Mouse (Mus musculus): ENCODE measurements around the gene Ppp2r1b. TPM values are rescaled to one million over a fixed set of nuclear protein-coding genes. Genes with fewer than 3 reads are reported as not detected.

Ppp2r1b gene
- polyA plus RNA-seq (2015; fragmentation: Nextera tagmentation; extraction: Ambion mirVana): 72.2 and 75.3 TPM in 2 replicates

DNA sequence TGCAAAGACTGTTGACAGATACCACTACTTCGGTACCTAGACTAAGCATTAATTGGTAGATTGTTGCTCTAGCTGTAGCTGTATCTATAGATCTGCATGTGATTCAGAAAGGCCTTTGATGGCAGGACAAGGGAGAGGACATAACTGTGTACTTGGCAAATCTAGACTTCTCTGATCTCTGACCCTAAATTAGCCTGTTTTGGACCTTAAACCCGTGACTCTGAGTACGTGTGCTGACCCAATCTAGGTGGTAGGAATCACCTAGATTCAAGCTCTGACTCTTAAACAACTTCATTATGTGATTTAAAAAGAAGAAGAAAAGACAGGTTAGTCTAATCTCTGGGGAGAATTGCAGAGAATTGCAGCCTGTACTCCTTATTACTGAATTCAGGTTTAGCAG lies at the start of gene Ppp2r1b:
Gene Ppp2r1b, plus strand, starts transcription at position 221 of the 400 bp plus-strand sequence.
- Histone ChIP-seq H3K27me3 (no peaks in the 10 kb centered on the region), H3K4me3 (no peak within 1 kb of the TSS), H3K27ac (no peak within 1 kb of the TSS), H3K36me3 (peaks cover 28% of the 10 kb centered on the region), H3K9ac (no peak within 1 kb of the TSS), H3K4me1 (peaks cover 7% of the 10 kb centered on the region), H3K4me2 (no peak within 1 kb of the TSS), H3K9me3 (no peaks in the 10 kb centered on the region)
- 84% methylated on average over 3 of the region's 3 CpGs for WGBS
- no peak for ATAC-seq (ENCODE audit: insufficient number of reproducible peaks, insufficient read depth, low FRiP score, low TSS enrichment, low read depth)

DNA sequence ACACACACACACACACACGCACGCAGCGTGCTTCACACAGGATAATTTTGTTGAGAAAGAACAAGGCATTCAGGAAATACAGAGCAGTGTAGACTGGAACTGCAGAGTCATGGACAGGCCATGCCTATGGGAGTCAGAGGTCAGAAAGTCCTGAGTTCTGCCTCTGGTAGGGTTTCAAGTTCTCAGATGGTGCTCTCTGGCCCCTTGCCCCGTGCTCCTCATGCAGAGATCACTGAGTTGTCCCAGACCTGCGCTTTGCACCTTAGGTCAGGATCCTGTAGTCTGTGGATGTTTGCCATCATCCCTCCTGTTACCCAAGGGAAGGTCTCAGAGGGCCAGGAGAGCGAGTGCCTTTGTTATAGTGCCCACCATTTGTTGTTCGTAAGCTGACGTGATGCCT lies 48.3 kb upstream of the Ppp2r1b start:
- WGBS: 93% methylated on average over 8 of the region's 8 CpGs
- Histone ChIP-seq H3K27me3 (no peaks in the 10 kb centered on the region), H3K27ac (no peak overlapping the region), H3K9ac (no peak overlapping the region), H3K4me3 (no peak overlapping the region), H3K36me3 (peaks cover 69% of the 10 kb centered on the region), H3K4me2 (no peak overlapping the region), H3K9me3 (no peaks in the 10 kb centered on the region), H3K4me1 (no peaks in the 10 kb centered on the region)
- no peak for ATAC-seq (ENCODE audit: insufficient number of reproducible peaks, insufficient read depth, low FRiP score, low TSS enrichment, low read depth)

DNA sequence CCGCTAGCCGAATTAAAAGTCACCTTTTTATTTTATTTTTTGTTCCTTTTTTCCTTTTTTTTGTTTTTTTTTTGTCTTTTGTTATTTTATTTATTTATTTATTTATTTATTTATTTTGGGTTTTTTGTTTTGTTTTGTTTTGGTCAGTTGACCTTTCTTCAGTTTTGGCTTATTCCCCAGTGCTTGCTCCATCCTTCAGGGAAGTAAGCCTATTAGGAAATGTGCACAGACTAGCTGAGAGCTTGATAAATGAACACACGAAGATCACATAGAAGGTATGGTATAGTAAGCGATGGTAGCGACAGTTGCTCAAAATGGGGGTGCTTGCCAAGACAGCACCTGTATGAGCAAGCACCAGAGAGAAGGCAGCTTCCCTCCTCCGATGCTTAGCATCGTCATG lies 47.5 kb upstream of the Ppp2r1b start:
- WGBS: 92% methylated on average over 7 of the region's 7 CpGs
- H3K9me3 ChIP-seq: no peaks in the 10 kb centered on the region
- peaks cover 67% of the 10 kb centered on the region for H3K36me3 ChIP-seq
- H3K27me3 ChIP-seq: no peaks in the 10 kb centered on the region
- H3K4me1 ChIP-seq: no peaks in the 10 kb centered on the region
- H3K4me2 ChIP-seq: no peak overlapping the region
- H3K4me3 ChIP-seq: no peak overlapping the region
- no peak for ATAC-seq (ENCODE audit: insufficient number of reproducible peaks, insufficient read depth, low FRiP score, low TSS enrichment, low read depth)
- no peak overlapping the region for H3K9ac ChIP-seq
- H3K27ac ChIP-seq: no peak overlapping the region

DNA sequence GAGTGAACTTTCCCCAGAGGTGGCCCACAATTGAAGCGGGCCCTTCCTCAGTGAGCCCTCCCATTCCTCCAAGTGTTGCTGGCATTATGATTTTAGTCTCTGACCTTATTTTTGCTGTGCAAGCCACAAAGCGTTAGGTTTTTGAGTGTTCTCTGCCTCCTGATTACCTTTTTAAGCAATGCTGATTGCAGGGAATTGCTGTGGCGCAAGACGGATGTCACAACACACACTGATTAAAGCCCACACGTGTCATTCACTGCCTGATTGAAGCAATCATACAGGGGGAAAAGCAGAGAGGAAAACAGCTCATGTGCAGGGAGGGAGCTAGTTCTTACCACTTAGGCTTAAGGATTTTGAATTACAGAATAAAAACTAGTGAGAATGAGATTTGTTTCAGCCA lies 46.7 kb upstream of the Ppp2r1b start:
- Histone ChIP-seq H3K4me3 (no peak overlapping the region), H3K27ac (no peak overlapping the region), H3K36me3 (peaks cover 72% of the 10 kb centered on the region), H3K4me2 (no peak overlapping the region), H3K9me3 (no peaks in the 10 kb centered on the region), H3K4me1 (no peaks in the 10 kb centered on the region), H3K27me3 (no peaks in the 10 kb centered on the region), H3K9ac (no peak overlapping the region)
- 79% methylated on average over 5 of the region's 5 CpGs for WGBS
- ATAC-seq (ENCODE audit: insufficient number of reproducible peaks, insufficient read depth, low FRiP score, low TSS enrichment, low read depth): no peak

DNA sequence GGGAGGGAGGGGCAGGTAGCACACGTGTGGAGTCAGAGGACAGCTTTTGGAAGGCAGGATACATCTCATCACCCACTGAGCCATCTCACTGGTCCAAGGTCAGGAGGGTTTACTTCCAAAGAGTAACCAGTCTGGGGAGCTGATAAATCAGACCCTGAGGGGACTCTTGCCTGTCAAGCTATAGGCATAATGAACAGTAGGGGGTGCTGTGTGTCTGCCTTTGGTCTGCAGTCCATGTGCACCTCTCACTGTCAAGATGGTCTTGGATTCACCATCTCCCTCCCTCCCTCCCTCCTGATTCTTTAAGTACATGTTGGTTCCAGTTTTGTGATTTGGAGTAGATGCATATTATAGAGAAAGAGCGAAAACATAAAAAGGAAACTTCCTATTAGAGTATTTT lies 44.1 kb upstream of the Ppp2r1b start:
- WGBS: 73% methylated on average over 2 of the region's 2 CpGs
- H3K9ac ChIP-seq: no peak overlapping the region
- no peak overlapping the region for H3K4me2 ChIP-seq
- no peak for ATAC-seq (ENCODE audit: insufficient number of reproducible peaks, insufficient read depth, low FRiP score, low TSS enrichment, low read depth)
- H3K4me3 ChIP-seq: no peak overlapping the region
- no peaks in the 10 kb centered on the region for H3K9me3 ChIP-seq
- no peaks in the 10 kb centered on the region for H3K27me3 ChIP-seq
- no peak overlapping the region for H3K27ac ChIP-seq
- H3K36me3 ChIP-seq: peaks cover 74% of the 10 kb centered on the region
- no peaks in the 10 kb centered on the region for H3K4me1 ChIP-seq

DNA sequence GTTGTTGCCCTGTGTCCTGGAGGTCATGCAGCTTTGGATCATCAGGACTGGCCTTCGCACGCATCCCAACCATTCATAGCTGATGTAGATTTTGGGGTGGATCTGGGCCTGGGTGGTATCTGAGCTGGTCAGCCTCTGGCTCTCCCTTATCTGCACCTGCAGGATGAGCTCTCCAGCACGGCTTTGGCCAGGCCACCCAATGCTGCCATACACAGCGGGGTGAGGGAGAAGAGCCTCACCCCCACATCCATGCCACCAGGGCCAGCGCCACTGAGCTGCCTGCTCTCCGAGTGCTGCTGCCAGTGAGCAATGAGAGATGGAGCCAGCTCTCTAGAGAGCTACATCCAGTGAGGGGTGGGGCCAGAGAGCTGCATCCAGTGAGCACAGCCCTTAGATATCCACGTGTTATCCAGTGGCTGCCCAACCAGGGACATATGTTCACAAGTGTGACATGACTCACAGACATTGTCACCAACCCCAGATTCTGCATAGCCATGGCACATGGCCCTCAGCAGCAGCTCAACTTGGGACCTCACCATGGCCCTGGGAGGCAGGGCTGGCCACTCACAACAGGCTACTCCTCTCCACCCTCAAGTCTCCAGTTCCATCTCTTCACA lies 41.9 kb upstream of the Ppp2r1b start:
- Histone ChIP-seq H3K27me3 (no peaks in the 10 kb centered on the region), H3K4me3 (no peak overlapping the region), H3K36me3 (peaks cover 80% of the 10 kb centered on the region), H3K4me1 (no peaks in the 10 kb centered on the region), H3K4me2 (no peak overlapping the region), H3K27ac (no peak overlapping the region), H3K9me3 (no peaks in the 10 kb centered on the region), H3K9ac (no peak overlapping the region)
- WGBS: 90% methylated on average over 7 of the region's 7 CpGs
- ATAC-seq (ENCODE audit: insufficient number of reproducible peaks, insufficient read depth, low FRiP score, low TSS enrichment, low read depth): no peak

DNA sequence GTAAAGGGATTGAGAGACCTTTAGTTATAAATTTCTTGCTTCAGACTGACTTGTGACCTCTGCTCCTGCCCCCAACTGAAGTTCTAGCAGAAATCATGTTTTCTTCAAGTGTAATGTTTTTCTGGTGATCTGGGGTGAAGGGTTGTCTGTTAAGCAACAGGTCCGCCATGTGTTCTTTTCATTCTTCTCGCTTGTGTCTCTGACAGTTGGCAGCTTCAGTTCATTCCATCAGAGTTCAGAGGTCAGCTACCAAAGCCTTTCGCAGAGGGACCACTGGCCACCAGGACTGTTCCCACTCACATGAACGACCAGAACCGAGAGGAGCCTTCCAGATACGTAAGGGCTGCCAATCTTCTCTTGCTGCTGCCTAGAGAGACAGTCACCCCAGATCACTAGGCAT lies 36.6 kb upstream of the Ppp2r1b start:
- Histone ChIP-seq H3K27ac (no peak overlapping the region), H3K4me2 (no peak overlapping the region), H3K36me3 (peaks cover 81% of the 10 kb centered on the region), H3K9ac (no peak overlapping the region), H3K9me3 (no peaks in the 10 kb centered on the region), H3K4me1 (no peaks in the 10 kb centered on the region), H3K27me3 (no peaks in the 10 kb centered on the region), H3K4me3 (no peak overlapping the region)
- no peak for ATAC-seq (ENCODE audit: insufficient number of reproducible peaks, insufficient read depth, low FRiP score, low TSS enrichment, low read depth)
- WGBS: 89% methylated on average over 6 of the region's 6 CpGs

DNA sequence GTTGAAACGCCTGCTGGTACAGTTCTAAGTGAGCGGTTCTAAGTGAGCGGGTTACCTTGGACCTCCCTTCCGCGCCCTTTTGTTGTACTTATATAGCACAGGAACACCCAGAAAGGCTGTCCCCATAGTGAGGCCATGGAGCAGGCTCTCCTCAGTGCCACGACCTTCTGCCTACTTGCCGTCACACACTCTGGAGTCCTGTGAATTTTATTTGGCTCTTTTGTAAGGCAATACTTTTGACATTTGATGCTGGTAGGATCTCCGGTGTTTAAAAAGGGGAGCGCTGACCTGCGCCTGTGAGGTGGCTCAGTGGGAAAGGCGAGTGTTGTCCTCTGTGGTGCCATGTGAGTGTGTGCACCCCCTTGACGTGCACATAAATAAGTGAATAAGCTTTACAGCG lies 36.0 kb upstream of the Ppp2r1b start:
- Histone ChIP-seq H3K9me3 (no peaks in the 10 kb centered on the region), H3K27me3 (no peaks in the 10 kb centered on the region), H3K36me3 (peaks cover 81% of the 10 kb centered on the region), H3K4me2 (no peak overlapping the region), H3K27ac (no peak overlapping the region), H3K4me3 (no peak overlapping the region), H3K9ac (no peak overlapping the region), H3K4me1 (no peaks in the 10 kb centered on the region)
- no peak for ATAC-seq (ENCODE audit: insufficient number of reproducible peaks, insufficient read depth, low FRiP score, low TSS enrichment, low read depth)
- WGBS: 93% methylated on average over 13 of the region's 13 CpGs

DNA sequence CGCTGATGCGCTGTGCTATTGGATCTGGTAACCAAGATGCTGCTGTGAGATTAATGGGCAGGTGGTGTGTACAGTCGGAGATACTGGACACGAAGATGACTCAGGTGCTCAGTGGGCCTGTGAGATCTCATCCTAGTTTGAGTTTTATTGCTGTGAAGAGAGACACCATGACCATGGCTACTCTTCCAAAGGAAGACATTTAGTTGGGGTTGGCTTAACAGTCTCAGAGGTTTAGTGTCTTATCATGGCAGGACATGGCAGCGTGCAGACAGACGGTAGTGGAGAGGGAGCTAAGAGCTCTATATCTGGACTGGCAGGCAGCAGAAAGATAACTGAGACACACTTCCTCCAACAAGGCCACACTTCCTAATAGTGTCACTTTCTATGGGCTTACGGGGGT lies 33.9 kb upstream of the Ppp2r1b start:
- H3K27ac ChIP-seq: no peak overlapping the region

DNA sequence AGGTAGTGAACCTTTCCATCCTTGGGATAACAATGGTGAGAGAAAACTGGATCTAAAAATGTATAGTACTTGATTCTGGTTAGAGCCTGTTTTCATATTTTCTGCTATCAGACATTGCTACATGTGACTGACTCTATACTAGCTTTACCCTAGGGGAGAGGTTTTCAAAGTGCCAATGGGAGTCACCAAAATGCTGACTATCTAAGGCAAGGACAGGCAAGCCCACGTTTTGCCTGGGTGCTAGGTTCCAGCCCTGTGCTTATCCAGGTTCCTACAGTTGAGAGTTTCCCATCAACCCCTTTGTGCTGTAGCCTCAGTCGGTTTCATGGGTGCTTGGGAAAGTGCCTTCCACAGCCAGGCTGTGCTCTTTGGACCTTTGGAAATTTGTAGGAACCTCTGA lies 33.4 kb upstream of the Ppp2r1b start:
- Histone ChIP-seq H3K27me3 (no peaks in the 10 kb centered on the region), H3K9me3 (no peaks in the 10 kb centered on the region), H3K4me2 (no peak overlapping the region), H3K9ac (no peak overlapping the region), H3K4me1 (no peaks in the 10 kb centered on the region), H3K36me3 (peaks cover 70% of the 10 kb centered on the region), H3K4me3 (no peak overlapping the region), H3K27ac (no peak overlapping the region)
- WGBS: 85% methylated on average over 2 of the region's 2 CpGs
- no peak for ATAC-seq (ENCODE audit: insufficient number of reproducible peaks, insufficient read depth, low FRiP score, low TSS enrichment, low read depth)

More for the DNA sequence above, 33.9 kb upstream of the Ppp2r1b start:
- Histone ChIP-seq H3K27me3 (no peaks in the 10 kb centered on the region), H3K4me1 (no peaks in the 10 kb centered on the region), H3K9ac (no peak overlapping the region), H3K4me2 (no peak overlapping the region), H3K4me3 (no peak overlapping the region), H3K36me3 (peaks cover 71% of the 10 kb centered on the region), H3K9me3 (no peaks in the 10 kb centered on the region)
- no peak for ATAC-seq (ENCODE audit: insufficient number of reproducible peaks, insufficient read depth, low FRiP score, low TSS enrichment, low read depth)
- WGBS: 94% methylated on average over 7 of the region's 7 CpGs

DNA sequence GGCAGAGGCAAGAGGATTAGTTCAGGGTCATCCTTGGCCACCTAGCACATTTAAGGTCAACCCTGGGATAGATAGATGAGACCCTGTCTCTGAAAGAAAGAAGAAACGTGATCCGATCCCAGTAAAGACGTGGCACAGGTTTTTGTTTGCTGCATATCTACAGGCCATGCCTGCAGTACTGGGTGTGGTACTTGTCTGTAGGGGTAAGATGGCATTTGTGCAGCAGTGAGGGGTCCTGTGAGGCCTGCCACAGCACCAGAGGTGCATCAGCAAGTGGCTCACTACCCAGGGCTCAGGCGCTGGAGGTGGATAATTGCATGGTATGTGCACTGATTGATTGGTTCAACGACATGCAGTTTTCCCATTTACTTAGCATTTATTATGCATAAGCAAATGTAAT lies 31.3 kb upstream of the Ppp2r1b start:
- peaks cover 73% of the 10 kb centered on the region for H3K36me3 ChIP-seq
- no peak overlapping the region for H3K27ac ChIP-seq
- no peaks in the 10 kb centered on the region for H3K9me3 ChIP-seq
- H3K9ac ChIP-seq: no peak overlapping the region
- no peak for ATAC-seq (ENCODE audit: insufficient number of reproducible peaks, insufficient read depth, low FRiP score, low TSS enrichment, low read depth)
- WGBS: 92% methylated on average over 5 of the region's 5 CpGs
- no peak overlapping the region for H3K4me2 ChIP-seq
- no peaks in the 10 kb centered on the region for H3K4me1 ChIP-seq
- H3K4me3 ChIP-seq: no peak overlapping the region
- H3K27me3 ChIP-seq: no peaks in the 10 kb centered on the region

DNA sequence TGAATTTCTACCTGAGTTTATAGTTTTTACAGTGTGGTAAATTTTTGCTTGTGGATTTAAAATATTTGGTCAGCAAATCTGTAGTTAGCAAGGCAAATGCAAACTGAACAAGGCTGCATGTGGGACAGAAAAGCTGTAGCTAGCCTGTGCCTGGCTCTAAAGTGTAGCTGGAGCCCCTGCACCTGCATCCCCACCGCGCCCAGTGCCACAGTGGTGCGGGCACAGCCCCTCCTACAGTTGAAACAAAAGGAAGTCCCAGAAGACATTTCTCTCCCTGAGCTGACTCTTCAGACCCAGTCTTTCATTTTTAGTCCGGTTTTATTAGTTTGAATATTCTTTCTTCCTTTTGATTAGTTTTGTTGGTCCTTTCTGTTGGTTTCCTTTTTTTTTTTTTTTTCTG lies 29.4 kb upstream of the Ppp2r1b start:
- no peak for ATAC-seq (ENCODE audit: insufficient number of reproducible peaks, insufficient read depth, low FRiP score, low TSS enrichment, low read depth)

More for the DNA sequence above, 29.4 kb upstream of the Ppp2r1b start:
- no peak overlapping the region for H3K27ac ChIP-seq
- peaks cover 63% of the 10 kb centered on the region for H3K36me3 ChIP-seq
- WGBS: 94% methylated on average over 4 of the region's 4 CpGs
- H3K4me1 ChIP-seq: no peaks in the 10 kb centered on the region
- no peak overlapping the region for H3K4me2 ChIP-seq
- no peak overlapping the region for H3K9ac ChIP-seq
- H3K9me3 ChIP-seq: no peaks in the 10 kb centered on the region
- H3K4me3 ChIP-seq: no peak overlapping the region
- no peaks in the 10 kb centered on the region for H3K27me3 ChIP-seq
